Mouse (Mus musculus) embryo, embryonic 9.5 days (tissue): ENCODE results near the gene Cog4.

Source experiments
- DNase-seq: peaks from one replicate; pipeline ENCODE4 v3.0.0-alpha.2; 2017; ENCODE audit errors: extremely low spot score

Cog4 gene

DNA sequence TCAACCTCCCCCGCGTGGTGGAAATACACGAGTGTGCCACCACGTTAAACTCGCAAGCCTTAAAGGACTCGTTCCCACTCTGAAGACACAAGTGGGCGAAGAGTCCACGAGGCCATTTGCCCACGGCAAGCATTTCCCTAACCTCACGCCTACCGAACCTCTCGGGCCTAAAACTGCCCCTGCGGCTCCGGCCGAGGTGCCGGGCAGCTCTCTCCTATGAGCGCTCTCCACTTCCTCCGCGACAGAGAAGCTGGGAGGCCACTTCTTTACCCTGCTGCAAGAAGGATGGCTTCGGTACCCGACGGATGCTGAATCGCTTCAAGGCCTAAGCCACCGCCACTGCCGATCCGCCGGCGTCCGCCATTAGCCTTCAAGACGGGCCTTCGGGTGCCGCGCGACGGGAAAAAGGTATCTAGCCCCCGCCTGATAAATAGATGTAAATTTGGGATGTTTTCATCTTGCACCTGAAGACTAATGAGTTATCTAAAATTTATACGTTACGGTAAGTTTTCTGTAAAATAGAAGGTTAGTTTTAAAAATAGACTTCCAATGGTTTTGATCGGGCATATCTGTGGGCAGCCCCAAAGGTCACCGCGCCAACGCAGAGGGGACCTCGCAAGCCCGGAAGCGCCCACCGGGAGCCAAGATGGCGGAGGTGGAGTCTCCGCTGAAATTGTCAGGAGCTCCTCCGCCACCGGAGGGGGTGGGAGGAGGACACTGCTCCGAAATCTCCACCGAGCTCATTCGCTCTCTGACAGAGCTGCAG is at the start of gene Cog4, which contains the start of gene Sf3b3:
Cog4 (plus strand) TSS at position 196 of the 766 bp plus-strand sequence.
Sf3b3 (minus strand) TSS at position 383 of the 766 bp plus-strand sequence.
- peak; percentile 89 for DNase-seq

DNA sequence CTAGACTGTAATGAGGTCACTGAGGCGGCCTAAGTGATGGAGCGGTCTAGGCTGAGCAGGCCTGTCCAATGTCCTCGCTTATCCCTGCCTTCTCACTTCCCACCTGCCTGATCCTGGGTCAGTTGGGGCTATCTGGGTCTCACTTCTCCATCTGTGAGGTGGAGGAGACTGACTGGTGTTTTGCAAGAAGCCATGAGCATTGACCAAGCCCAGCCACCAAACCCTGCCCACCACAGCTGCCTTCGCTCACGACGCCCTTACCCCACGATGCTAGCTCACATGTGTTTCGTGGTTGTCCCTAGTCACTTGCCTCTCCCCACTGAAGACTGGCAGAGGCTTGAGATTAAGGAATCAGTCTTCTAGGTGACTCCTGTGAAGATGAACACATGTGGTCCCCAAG is 49.3 kb upstream of the Cog4 start:
- DNase-seq = no peak

GRCm38 (mm10) chr8:110802988-110803387 is 43.4 kb upstream of the Cog4 start:
- DNase-seq = no peak

DNA sequence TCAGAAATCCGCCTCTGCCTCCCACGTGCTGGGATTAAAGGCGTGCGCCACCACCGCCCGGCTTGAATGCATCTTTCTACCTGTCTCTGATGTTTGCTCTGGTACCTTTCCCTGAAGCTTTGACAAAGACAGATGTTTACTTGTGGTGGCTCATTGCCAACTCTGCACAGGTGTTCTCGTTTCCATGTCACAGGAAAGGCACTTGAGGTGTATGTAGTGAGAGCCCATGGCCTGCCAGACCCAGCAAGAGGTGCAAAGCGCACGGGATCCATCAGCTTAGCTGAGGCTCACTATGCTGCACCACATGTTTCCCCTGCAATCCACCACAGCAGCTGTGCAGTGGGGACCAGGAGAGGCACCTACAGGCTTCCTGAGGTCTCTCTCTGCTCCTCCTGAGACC is 42.5 kb upstream of the Cog4 start:
- DNase-seq = no peak

GRCm38 (mm10) chr8:110804825-110805514 is 41.4 kb upstream of the Cog4 start:
- DNase-seq = no peak

GRCm38 (mm10) chr8:110805669-110806068 is 40.7 kb upstream of the Cog4 start, which contains the start of gene Il34:
Gene Il34 (minus strand): TSS chr8:110805924.
- DNase-seq = no peak

GRCm38 (mm10) chr8:110806146-110806545 is 40.3 kb upstream of the Cog4 start:
- DNase-seq = no peak

- DNase-seq = peak; percentile 34
These were observed 37.6 kb upstream of the Cog4 start for GRCm38 (mm10) chr8:110808495-110809472.

DNA sequence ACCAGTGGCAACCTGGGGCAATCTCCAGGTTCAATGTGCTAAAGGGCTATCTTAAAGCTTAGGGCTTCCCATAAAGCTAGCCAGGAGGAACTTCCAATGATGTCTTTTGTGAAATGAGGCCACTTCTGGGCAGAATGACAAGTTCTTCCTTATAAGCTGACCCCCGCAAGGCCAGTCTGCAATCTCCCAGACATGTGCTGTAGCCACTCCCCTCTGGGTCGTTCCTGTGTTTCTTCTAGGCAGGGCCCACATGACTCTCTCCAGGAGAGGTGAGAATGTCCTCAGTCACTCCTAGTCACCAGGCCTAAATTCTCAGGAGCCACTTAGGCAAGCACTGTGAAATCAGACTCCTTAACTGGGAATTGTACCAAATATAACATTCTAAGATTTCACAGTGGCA is 36.6 kb upstream of the Cog4 start:
- no peak for DNase-seq

- no peak for DNase-seq
These were observed 35.8 kb upstream of the Cog4 start for GRCm38 (mm10) chr8:110810481-110811065.

DNA sequence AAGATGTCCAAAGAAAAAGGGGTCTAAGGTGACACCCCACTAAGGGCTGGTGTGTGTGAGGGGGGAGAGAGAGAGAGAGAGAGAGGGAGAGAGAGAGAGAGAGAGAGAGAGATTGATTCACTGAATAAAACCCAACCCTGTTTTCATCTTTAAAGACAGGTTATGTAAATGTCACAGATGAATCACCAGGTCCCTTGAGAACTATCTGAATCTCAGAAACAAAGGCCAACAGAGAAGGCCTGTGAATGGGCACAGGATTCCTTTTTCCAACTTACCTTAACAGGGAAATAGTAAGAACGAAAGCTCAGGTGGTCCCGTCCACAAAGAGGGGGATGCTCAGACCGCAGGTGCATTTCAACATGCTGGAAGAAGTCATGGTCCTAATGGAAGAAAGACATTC is 35.3 kb upstream of the Cog4 start:
- no peak for DNase-seq

DNA sequence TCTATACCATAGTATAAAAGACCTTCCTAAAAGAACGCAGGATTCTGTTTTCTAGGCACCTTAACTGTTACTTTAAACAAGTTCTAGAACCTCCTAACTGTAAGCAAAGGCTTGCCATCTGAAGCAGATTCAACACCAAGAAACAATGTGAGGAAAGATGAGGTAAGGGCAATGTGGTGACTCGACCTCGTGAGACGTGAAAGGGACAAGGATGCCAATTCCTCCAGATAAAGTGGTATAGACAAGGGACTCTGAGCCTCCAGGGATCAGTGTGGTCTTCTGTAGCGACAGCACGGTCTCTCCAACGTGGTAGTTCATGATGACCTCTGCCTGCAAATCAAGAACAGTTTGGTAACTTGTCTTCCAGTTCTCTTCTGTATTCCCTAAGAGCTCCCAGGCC is 34.6 kb upstream of the Cog4 start:
- DNase-seq = no peak

- no peak for DNase-seq
These were observed 33.9 kb upstream of the Cog4 start for GRCm38 (mm10) chr8:110812349-110813080.

DNA sequence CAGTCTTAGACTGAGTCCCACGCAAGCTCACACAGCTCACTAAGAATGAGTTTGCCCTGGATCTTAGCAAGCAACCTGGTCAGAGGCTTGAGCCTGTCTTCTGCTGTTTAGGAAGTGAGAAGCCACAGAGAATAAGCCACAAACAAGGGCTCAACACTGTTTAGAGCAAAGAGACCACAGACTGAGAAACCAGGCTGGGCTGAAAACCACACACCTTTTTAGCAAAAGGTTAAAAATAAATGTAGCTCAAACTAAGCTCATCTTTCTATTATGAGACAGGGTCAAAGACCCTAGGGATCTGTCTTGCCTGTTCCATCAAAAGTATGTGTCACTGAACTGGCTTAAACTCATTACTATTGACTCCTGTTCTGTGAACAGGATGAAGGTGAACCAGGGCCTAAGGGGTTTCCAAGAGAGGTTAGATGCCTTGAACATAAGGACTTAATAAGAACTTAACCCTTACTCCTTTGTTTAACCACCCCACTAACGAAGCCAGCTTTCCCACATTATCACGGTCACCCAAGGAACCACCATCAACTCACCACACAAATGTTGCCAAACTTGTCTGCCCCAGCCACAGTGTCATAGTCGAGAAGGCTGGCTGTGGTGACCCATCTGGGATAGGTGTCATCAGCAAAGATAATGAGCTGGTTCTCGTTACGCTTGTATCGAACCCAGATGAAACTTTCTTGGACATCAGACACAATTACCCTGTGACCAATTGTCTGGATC is 33.2 kb upstream of the Cog4 start:
- DNase-seq = no peak

DNA sequence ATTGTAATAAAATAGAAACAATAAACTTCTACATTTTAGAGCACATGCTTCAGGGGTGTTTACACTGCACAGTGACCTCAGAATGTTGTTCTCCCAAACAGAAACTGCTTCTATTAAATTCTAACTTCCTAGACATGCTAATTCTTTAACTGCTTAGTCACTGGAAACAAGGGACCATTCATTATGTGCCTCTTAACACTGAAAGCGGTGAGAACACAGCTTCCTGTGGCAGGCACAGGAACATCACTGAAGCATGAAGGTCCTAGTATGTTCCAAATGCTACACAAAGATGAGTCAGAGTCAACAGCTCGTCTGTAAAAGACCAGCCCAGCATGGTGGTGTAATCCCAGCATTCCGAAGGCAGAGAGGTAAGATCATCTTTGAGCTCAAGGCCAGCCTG is 31.1 kb upstream of the Cog4 start:
- no peak for DNase-seq

DNA sequence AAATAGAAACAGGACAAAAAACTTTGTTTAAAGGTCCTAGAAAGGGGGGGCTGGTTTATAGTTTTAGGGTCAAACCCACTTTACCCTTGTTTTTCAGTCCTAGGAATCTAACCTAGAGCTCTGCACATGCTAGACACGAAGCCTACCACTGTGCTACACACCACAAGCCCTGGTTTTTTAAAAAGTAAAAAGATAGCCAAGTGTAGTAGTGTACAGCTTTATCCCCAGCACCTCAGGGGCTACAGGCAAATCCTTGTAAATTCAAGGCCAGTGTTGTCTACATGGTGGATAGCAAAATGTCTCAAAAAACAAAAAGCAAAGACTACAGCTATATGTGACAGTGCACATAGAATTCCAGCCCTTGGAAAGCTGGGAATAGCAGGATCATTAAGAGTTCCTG is 29.4 kb upstream of the Cog4 start:
- DNase-seq = no peak

DNA sequence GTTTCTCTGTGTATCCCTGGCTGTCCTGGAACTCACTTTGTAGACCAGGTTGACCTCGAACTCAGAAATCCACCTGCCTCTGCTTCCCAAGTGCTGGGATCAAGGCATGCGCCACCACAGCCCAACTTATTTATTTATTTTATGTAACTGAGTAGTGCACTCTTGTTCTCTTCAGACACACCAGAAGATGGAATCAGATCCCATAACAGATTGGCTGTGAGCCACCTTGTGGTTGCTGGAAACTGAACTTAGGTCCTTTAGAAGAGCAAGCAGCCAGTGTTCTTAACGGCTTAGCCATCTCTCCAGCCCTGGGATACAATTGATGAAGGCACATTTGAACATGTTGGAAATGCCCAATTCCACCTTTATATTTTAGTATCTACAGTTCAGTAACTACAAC is 27.8 kb upstream of the Cog4 start:
- DNase-seq = no peak

DNA sequence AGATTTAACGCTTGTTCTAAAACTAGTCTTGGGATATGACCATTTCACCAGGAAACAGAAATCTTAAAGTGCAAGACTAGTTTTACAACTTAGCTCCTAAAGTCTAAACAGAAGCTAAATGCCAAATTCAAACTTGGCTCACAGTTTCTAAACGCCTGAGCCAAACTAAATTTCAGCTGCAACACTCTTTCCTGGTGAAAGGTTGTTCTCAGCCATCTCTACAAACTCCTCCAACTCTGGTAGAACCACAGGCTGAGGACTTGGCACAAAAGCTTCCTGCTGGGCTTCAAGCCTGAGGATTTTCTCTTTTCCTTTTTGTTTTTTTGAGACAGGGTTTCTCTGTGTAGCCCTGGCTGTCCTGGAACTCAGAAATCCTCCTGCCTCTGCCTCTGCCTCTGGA is 26.1 kb upstream of the Cog4 start:
- no peak for DNase-seq

DNA sequence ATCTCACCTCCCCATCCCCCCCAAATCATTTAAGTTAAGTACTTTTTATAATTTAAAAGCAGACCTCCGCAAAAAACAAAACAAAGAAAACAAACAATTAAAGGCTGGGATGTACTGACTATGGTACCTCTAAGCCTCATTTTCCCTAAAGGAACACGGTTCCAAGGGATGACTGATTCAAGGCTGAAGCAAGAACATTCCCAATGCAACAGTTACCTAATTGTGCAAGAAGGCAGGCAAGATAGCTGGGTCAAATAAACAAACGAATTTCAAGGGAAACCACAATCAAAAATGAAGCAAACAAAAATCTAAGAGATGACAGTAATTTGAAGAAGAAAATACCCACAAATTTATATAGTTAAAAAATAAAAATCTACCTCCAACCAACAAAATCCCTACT is 24.4 kb upstream of the Cog4 start:
- no peak for DNase-seq

- DNase-seq = no peak
These were observed 21.5 kb upstream of the Cog4 start for GRCm38 (mm10) chr8:110824861-110825260.
